Mouse (Mus musculus) G1E (cell line): ENCODE data around the gene Grip1. TPM values are rescaled to one million over a fixed set of nuclear protein-coding genes. Genes with fewer than 3 reads are reported as not detected.

Experiments
- ATAC-seq: 2 replicates; pipeline ENCODE4 v1.8.0; 2016; ENCODE audit warnings: mild to moderate bottlenecking; ENCODE audit not compliant: insufficient number of reproducible peaks, poor library complexity, low FRiP score, severe bottlenecking; ENCODE audit errors: extremely low read depth
- DNase-seq: peaks from one replicate; pipeline ENCODE4 v3.0.0; 2012; ENCODE audit warnings: low spot score
- H3K27me3 ChIP-seq: 2 replicates; pipeline ENCODE4 v1.6.1; 2012; ENCODE audit warnings: mild to moderate bottlenecking, low read length, inconsistent platforms; ENCODE audit not compliant: insufficient read depth
- H3K36me3 ChIP-seq: replicated peaks from 2 replicates; pipeline ENCODE3; 2012; ENCODE audit warnings: mild to moderate bottlenecking, inconsistent platforms
- H3K4me1 ChIP-seq: 2 replicates; pipeline ENCODE4 v1.6.1; 2012; ENCODE audit warnings: low read depth, low read length, inconsistent platforms, mixed read lengths; ENCODE audit not compliant: insufficient read depth
- H3K4me3 ChIP-seq: 2 replicates; pipeline ENCODE4 v1.5.1; 2012; ENCODE audit warnings: low read depth, mild to moderate bottlenecking, inconsistent platforms, low read length, moderate library complexity, mixed read lengths
- H3K9me3 ChIP-seq: replicated peaks from 2 replicates; pipeline ENCODE4 v1.6.1; 2012; ENCODE audit warnings: inconsistent platforms
- CTCF ChIP-seq: IDR thresholded peaks from 2 replicates; pipeline ENCODE4 v1.5.1; 2012; ENCODE audit warnings: low read depth, low read length, inconsistent platforms, mixed read lengths
- GATA1 ChIP-seq: IDR thresholded peaks from 2 replicates; pipeline ENCODE4 v1.6.1; 2012; ENCODE audit warnings: borderline replicate concordance, low read length, inconsistent platforms, mixed read lengths
- GATA2 ChIP-seq: IDR thresholded peaks from 2 replicates; pipeline ENCODE4 v1.6.1; 2012; ENCODE audit warnings: low read depth, low read length, inconsistent platforms, borderline replicate concordance
- POLR2AphosphoS5 ChIP-seq: IDR thresholded peaks from 2 replicates; pipeline ENCODE4 v1.6.1; 2012; ENCODE audit warnings: low read depth, low read length, inconsistent platforms; ENCODE audit not compliant: insufficient replicate concordance
- TAL1 ChIP-seq: conservative IDR thresholded peaks from 2 replicates; pipeline ENCODE4 v1.6.1; 2012; ENCODE audit warnings: low read depth, low read length, inconsistent platforms, mixed read lengths
- polyA plus RNA-seq: library from polyadenylated mRNA; stranded (reverse); fragments of >175 nt; gene quantifications from 2 replicates; pipeline ENCODE4 v1.2.3, GENCODE M21; 2012
- total RNA-seq, 2 experiments: library from RNA; stranded (forward) in 1 of 2; stranded (reverse) in 1 of 2; fragments of 200-1000 nt in 1 of 2; fragments of >200 nt in 1 of 2; fragmentation: Nextera tagmentation in 1 of 2; gene quantifications; 2 replicates each; pipeline ENCODE4 v1.2.3; 2014 to 2017

The Grip1 gene
- total and polyA plus RNA-seq, 3 experiments = 0.11 TPM; not detected in 2

DNA sequence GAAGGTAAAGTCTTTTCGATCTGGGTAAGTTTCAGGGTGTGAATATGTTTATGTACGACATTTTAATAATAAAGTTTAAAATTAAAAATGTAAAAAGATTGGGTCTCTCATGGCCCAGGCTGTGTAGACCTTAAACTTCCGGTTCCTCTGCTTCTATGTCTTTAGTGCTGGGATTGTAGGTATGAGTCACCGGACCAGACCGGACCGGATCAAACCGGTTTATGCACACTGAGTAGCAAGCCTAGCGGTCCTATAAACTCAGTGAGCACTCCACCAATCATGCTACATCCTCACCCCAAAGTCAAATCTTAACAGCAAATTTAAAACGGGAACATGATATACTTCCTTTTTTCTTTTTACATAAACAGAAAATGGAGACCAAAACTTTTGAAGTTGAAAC, 530.7 kb downstream of the Grip1 start:
- H3K4me1 ChIP-seq = no peaks in the 10 kb centered on the region
- H3K4me3 ChIP-seq = no peak overlapping the region
- no peaks in the 10 kb centered on the region for H3K27me3 ChIP-seq
- no peaks in the 10 kb centered on the region for H3K36me3 ChIP-seq
- H3K9me3 ChIP-seq = peaks cover 52% of the 10 kb centered on the region
- ATAC-seq = no peak
- DNase-seq = no peak
- TF ChIP-seq POLR2AphosphoS5 (no peak), CTCF (no peak), GATA1 (no peak), TAL1 (no peak), GATA2 (no peak)

DNA sequence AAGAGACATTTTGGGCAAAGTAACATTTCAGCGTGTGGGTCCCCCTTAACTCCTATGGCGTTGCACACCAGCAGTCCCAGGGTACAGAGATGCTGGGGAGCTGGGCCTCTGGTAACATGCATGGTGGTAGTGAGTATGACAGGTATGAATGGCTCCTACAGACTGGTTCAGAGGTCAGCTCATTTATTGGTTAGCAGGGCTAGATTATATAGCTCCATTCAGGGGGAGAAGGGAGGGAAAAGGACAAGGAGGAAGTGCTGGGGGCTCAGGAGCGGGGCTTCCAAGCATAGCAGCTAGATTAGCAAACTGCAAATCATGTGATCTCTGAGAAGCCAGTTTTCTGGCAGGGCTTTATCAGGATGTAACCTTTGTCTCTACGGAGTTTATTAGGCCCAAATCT, 544.8 kb downstream of the Grip1 start:
- no peaks in the 10 kb centered on the region for H3K36me3 ChIP-seq
- TF ChIP-seq TAL1 (no peak), GATA1 (no peak), GATA2 (no peak), CTCF (no peak), POLR2AphosphoS5 (no peak)
- H3K4me3 ChIP-seq = no peak overlapping the region
- DNase-seq = no peak
- no peaks in the 10 kb centered on the region for H3K27me3 ChIP-seq
- no peak for ATAC-seq
- H3K4me1 ChIP-seq = no peaks in the 10 kb centered on the region
- peaks cover 50% of the 10 kb centered on the region for H3K9me3 ChIP-seq

GRCm38 (mm10) chr10:120002149-120002548, 548.5 kb downstream of the Grip1 start:
- no peak for ATAC-seq
- peaks cover 43% of the 10 kb centered on the region for H3K9me3 ChIP-seq
- H3K4me3 ChIP-seq = no peak overlapping the region
- H3K4me1 ChIP-seq = no peaks in the 10 kb centered on the region
- no peak for DNase-seq
- TF ChIP-seq CTCF (no peak), GATA1 (no peak), POLR2AphosphoS5 (no peak), GATA2 (no peak), TAL1 (no peak)
- no peaks in the 10 kb centered on the region for H3K36me3 ChIP-seq
- no peaks in the 10 kb centered on the region for H3K27me3 ChIP-seq

GRCm38 (mm10) chr10:120004096-120004495, 550.5 kb downstream of the Grip1 start:
- no peak for DNase-seq
- H3K9me3 ChIP-seq = peaks cover 38% of the 10 kb centered on the region
- no peaks in the 10 kb centered on the region for H3K27me3 ChIP-seq
- no peak for ATAC-seq
- TF ChIP-seq CTCF (no peak), POLR2AphosphoS5 (no peak), GATA1 (no peak), GATA2 (no peak), TAL1 (no peak)
- no peaks in the 10 kb centered on the region for H3K4me1 ChIP-seq
- no peaks in the 10 kb centered on the region for H3K36me3 ChIP-seq
- H3K4me3 ChIP-seq = no peak overlapping the region

DNA sequence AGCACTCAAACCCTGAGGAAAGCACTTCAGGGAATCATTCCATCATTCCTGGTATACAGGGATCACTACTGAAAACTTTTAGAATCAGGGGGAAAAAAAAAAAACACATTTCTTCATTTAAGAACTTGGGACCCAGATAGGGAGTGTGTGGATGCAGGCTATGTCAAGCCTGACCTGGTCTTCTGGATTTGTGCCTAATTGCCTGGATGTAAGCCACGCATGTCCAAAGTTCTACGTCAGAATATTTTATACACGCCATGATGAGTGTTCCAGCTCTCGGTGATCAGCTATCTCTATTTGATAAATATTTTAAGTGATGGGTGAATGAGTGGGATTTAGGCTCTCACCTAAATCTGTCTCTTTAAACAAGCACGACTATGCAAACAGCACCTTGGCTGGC, 552.0 kb downstream of the Grip1 start:
- DNase-seq (no peak), ATAC-seq (no peak)
- H3K9me3 ChIP-seq = peaks cover 33% of the 10 kb centered on the region
- H3K27me3 ChIP-seq = no peaks in the 10 kb centered on the region
- no peak overlapping the region for H3K4me3 ChIP-seq
- H3K4me1 ChIP-seq = no peaks in the 10 kb centered on the region
- TF ChIP-seq POLR2AphosphoS5 (no peak), GATA2 (no peak), GATA1 (no peak), TAL1 (no peak), CTCF (no peak)
- no peaks in the 10 kb centered on the region for H3K36me3 ChIP-seq

DNA sequence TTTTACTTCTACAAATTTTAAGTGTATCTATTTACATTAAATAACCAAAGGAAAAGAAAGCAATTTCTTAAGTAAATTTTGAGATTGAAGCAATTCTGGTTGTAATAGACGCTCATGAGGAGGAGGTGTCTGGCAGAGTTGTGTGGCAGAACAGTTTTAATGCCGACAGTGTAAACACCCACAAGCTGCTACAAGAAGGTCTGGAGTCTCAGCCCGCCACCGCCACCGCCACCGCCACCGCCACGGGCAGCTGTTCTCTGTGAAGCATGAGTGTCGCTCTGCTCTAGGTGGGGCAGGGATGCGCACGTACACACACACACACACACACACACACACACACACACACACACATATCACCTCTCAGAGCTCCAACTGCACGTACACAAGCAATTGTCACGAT, 558.7 kb downstream of the Grip1 start:
- TF ChIP-seq POLR2AphosphoS5 = no peak
- no peak for TF ChIP-seq CTCF
- TF ChIP-seq GATA1 = no peak
- no peak for TF ChIP-seq TAL1
- TF ChIP-seq GATA2 = no peak
- no peak for DNase-seq
- no peaks in the 10 kb centered on the region for H3K27me3 ChIP-seq
- no peaks in the 10 kb centered on the region for H3K36me3 ChIP-seq
- H3K9me3 ChIP-seq = peaks cover 21% of the 10 kb centered on the region
- ATAC-seq = no peak
- H3K4me1 ChIP-seq = no peaks in the 10 kb centered on the region
- H3K4me3 ChIP-seq = no peak overlapping the region

GRCm38 (mm10) chr10:120015117-120015516, 561.5 kb downstream of the Grip1 start:
- no peaks in the 10 kb centered on the region for H3K4me1 ChIP-seq
- DNase-seq = no peak
- TF ChIP-seq GATA1 (no peak), CTCF (no peak), TAL1 (no peak), GATA2 (no peak), POLR2AphosphoS5 (no peak)
- ATAC-seq = no peak
- H3K27me3 ChIP-seq = no peaks in the 10 kb centered on the region
- no peak overlapping the region for H3K4me3 ChIP-seq
- peaks cover 13% of the 10 kb centered on the region for H3K9me3 ChIP-seq
- H3K36me3 ChIP-seq = no peaks in the 10 kb centered on the region
